Mouse (Mus musculus): ENCODE data around the gene Emc6.

- TF ChIP-seq CTCF (IDR thresholded peaks at IDR 0.05; ENCODE audit: low read depth, low read length) (peak; percentile 95), POLR2A (IDR thresholded peaks at IDR 0.05; ENCODE audit: extremely low read depth, insufficient read depth, low read length) (no peak)
These were observed 39.0 kb downstream of the Emc6 start, which contains the start of gene Haspin for GRCm38 (mm10) chr11:73137591-73138501.

Measured in liver, adult 2 months (tissue).